Mouse (Mus musculus) kidney, embryonic 15.5 days (tissue): ENCODE data around the gene Tkfc. TPM values are rescaled to one million over a fixed set of nuclear protein-coding genes. Genes with fewer than 3 reads are reported as not detected.

Experiments used
- ATAC-seq: fragments of 200-750 bp; cut with Nextera tagmentation; replicated peaks from 2 replicates; pipeline ENCODE4 v1.8.0; 2017; ENCODE audit warnings: moderate TSS enrichment; ENCODE audit not compliant: low FRiP score
- H3K27ac ChIP-seq: fragments of 300-500 bp; sonication (generic); 2 replicates; pipeline ENCODE4 v1.5.1; 2015; ENCODE audit warnings: mild to moderate bottlenecking, inconsistent platforms
- H3K27me3 ChIP-seq: fragments of 300-500 bp; sonication (generic); 2 replicates; pipeline ENCODE4 v1.6.1; 2015; ENCODE audit warnings: inconsistent platforms
- H3K36me3 ChIP-seq: fragments of 300-500 bp; sonication (generic); 2 replicates; pipeline ENCODE4 v1.6.1; 2015; ENCODE audit warnings: inconsistent platforms
- H3K4me1 ChIP-seq: fragments of 300-500 bp; sonication (generic); 2 replicates; pipeline ENCODE4 v1.6.1; 2015; ENCODE audit warnings: inconsistent platforms
- H3K4me2 ChIP-seq: fragments of 300-500 bp; sonication (generic); 2 replicates; pipeline ENCODE4 v1.6.1; 2015; ENCODE audit warnings: moderate library complexity, mild to moderate bottlenecking, inconsistent platforms
- H3K4me3 ChIP-seq: fragments of 300-500 bp; sonication (generic); replicated peaks from 2 replicates; pipeline ENCODE4 v1.5.1; 2015; ENCODE audit warnings: mild to moderate bottlenecking, inconsistent platforms
- H3K9ac ChIP-seq: fragments of 300-500 bp; sonication (generic); 2 replicates; pipeline ENCODE4 v1.6.1; 2015; ENCODE audit warnings: mild to moderate bottlenecking, inconsistent platforms
- H3K9me3 ChIP-seq: fragments of 300-500 bp; sonication (generic); replicated peaks from 2 replicates; pipeline ENCODE4 v1.6.1; 2016; ENCODE audit warnings: inconsistent platforms
- whole genome bisulfite sequencing: fragments of 180-500 bp; shearing (Covaris S2); methylation state at CpG from one replicate; pipeline ENCODE4 v1.1.7; 2015; ENCODE audit warnings: mixed read lengths; 5-methylcytosine and 5-hydroxymethylcytosine counted together
- polyA plus RNA-seq: library from polyadenylated mRNA; unstranded; fragments of >200 nt; fragmentation: Nextera tagmentation; extraction: Ambion mirVana; gene quantifications from 2 replicates; pipeline ENCODE4 v1.2.1, GENCODE M21; 2015

Tkfc gene
- polyA plus RNA-seq, 1 experiment from 2014 or later: 38.7 TPM

DNA sequence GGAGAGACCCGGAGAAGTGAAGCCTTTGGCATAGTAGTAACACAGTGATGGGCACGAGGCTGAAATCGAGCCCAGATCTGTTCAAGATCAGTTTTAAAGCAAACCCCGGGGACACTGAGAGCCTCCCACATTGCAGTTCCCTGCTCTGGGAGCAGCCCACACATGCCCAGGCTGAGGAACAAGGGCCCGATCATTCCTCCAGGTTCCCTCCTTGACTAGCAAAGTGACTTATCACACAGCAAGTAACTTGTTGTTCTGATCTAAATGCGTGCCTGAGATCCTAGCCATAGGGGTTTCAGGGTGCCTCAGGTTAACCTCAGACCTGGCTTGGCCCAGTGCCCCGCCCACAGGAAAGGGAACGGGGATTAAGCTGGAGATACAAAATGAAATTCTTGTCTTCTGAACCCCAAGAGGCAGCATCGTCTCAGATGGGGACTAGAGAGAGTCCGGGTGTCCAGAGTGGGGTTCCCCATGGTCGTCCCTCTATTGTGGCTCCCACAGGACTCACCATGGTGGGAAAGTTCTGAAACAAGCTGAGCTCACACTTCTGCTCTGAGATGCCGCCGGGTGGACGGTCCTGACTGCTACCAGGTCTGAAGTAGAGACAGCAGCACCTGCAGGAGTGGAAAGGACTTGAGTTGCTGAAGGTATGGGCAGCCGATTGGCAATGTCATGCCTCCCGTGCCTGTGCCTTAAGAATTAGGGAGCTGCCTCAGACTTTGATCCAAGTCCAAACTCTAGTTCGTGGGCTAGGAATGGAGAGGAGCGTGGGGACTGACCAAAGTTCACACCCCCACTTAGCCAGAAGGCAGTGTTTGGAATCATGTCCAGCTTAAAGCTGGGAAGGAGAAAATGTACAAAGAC, 1.6 kb downstream of the Tkfc start:
- H3K27me3 ChIP-seq: no peaks in the 10 kb centered on the region
- WGBS: 73% methylated on average over 18 of the region's 18 CpGs
- peak overlapping the region; percentile 34; the same call in 1 of the 2 replicates for H3K4me3 ChIP-seq
- no peaks in the 10 kb centered on the region for H3K9me3 ChIP-seq
- H3K27ac ChIP-seq: peak overlapping the region; percentile 97
- H3K9ac ChIP-seq: peak overlapping the region; percentile 71
- H3K4me1 ChIP-seq: peaks cover 46% of the 10 kb centered on the region
- H3K36me3 ChIP-seq: peaks cover 38% of the 10 kb centered on the region
- peak overlapping the region; percentile 72 for H3K4me2 ChIP-seq
- no peak for ATAC-seq

GRCm38 (mm10) chr19:10602787-10603186, 2.7 kb downstream of the Tkfc start:
- Histone ChIP-seq H3K9me3 (no peaks in the 10 kb centered on the region), H3K4me1 (peaks cover 42% of the 10 kb centered on the region), H3K9ac (peak overlapping the region; percentile 35), H3K27me3 (no peaks in the 10 kb centered on the region), H3K4me3 (peak overlapping the region; percentile 34), H3K36me3 (peaks cover 36% of the 10 kb centered on the region), H3K27ac (peak overlapping the region; percentile 97), H3K4me2 (peak overlapping the region; percentile 72)
- peak; percentile 55 for ATAC-seq
- 2% methylated on average over 9 of the region's 9 CpGs for WGBS

- WGBS: 4% methylated on average over 6 of the region's 6 CpGs
- peaks cover 36% of the 10 kb centered on the region for H3K36me3 ChIP-seq
- H3K27ac ChIP-seq: peak overlapping the region; percentile 97
- no peaks in the 10 kb centered on the region for H3K9me3 ChIP-seq
- ATAC-seq: no peak
- peak overlapping the region; percentile 34 for H3K4me3 ChIP-seq
- H3K4me1 ChIP-seq: peaks cover 42% of the 10 kb centered on the region
- peak overlapping the region; percentile 72 for H3K4me2 ChIP-seq
- peak overlapping the region; percentile 35 for H3K9ac ChIP-seq
- H3K27me3 ChIP-seq: no peaks in the 10 kb centered on the region
Observed at GRCm38 (mm10) chr19:10602247-10602769, 3.1 kb downstream of the Tkfc start.

GRCm38 (mm10) chr19:10599648-10600047, 5.8 kb downstream of the Tkfc start:
- WGBS: 90% methylated on average over 2 of the region's 2 CpGs
- no peak overlapping the region for H3K27ac ChIP-seq
- no peak for ATAC-seq
- H3K4me2 ChIP-seq: no peak overlapping the region
- no peak overlapping the region for H3K9ac ChIP-seq
- H3K27me3 ChIP-seq: no peaks in the 10 kb centered on the region
- H3K9me3 ChIP-seq: no peaks in the 10 kb centered on the region
- H3K4me1 ChIP-seq: peaks cover 29% of the 10 kb centered on the region
- no peak overlapping the region for H3K4me3 ChIP-seq
- peaks cover 54% of the 10 kb centered on the region for H3K36me3 ChIP-seq

DNA sequence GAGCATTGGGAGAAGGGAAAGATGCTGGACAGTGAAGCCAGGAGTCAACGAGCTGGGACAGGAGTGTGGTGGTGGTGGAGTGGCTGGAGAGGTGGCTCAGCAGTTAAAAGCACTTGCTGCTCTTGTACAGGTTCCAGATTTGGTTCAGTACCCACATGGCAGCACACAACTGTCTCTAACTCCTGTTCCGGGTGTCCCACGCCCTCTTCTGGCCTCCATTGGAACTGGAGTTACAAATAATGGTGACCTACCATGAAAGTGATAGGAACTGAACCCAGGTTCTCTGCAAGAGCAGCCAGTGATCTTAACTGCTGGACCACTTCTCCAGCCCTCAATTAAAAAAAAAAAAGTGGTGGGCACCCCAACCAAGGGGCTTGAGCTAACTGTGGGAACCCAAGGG, 7.3 kb downstream of the Tkfc start:
- H3K4me3 ChIP-seq: no peak overlapping the region
- peaks cover 66% of the 10 kb centered on the region for H3K36me3 ChIP-seq
- no peaks in the 10 kb centered on the region for H3K9me3 ChIP-seq
- H3K27ac ChIP-seq: no peak overlapping the region
- H3K4me2 ChIP-seq: no peak overlapping the region
- H3K9ac ChIP-seq: no peak overlapping the region
- ATAC-seq: no peak
- 47% methylated on average over 3 of the region's 3 CpGs for WGBS
- H3K4me1 ChIP-seq: peaks cover 15% of the 10 kb centered on the region
- H3K27me3 ChIP-seq: no peaks in the 10 kb centered on the region

GRCm38 (mm10) chr19:10591659-10592377, 13.6 kb downstream of the Tkfc start:
- no peak overlapping the region for H3K4me3 ChIP-seq
- peaks cover 45% of the 10 kb centered on the region for H3K36me3 ChIP-seq
- H3K27me3 ChIP-seq: no peaks in the 10 kb centered on the region
- H3K4me2 ChIP-seq: no peak overlapping the region
- H3K9ac ChIP-seq: no peak overlapping the region
- WGBS: 88% methylated on average over 6 of the region's 6 CpGs
- H3K27ac ChIP-seq: no peak overlapping the region
- H3K9me3 ChIP-seq: no peaks in the 10 kb centered on the region
- no peaks in the 10 kb centered on the region for H3K4me1 ChIP-seq
- no peak for ATAC-seq

GRCm38 (mm10) chr19:10590301-10590700, 15.2 kb downstream of the Tkfc start:
- Histone ChIP-seq H3K36me3 (peaks cover 30% of the 10 kb centered on the region), H3K9ac (no peak overlapping the region), H3K4me3 (no peak overlapping the region), H3K4me1 (no peaks in the 10 kb centered on the region), H3K9me3 (no peaks in the 10 kb centered on the region), H3K27me3 (no peaks in the 10 kb centered on the region), H3K27ac (no peak overlapping the region), H3K4me2 (no peak overlapping the region)
- ATAC-seq: no peak
- 65% methylated on average over 3 of the region's 3 CpGs for WGBS

- H3K27me3 ChIP-seq: no peaks in the 10 kb centered on the region
- no peak overlapping the region for H3K27ac ChIP-seq
- no peaks in the 10 kb centered on the region for H3K4me1 ChIP-seq
- no peaks in the 10 kb centered on the region for H3K9me3 ChIP-seq
- 58% methylated on average over 5 of the region's 5 CpGs for WGBS
- H3K4me2 ChIP-seq: no peak overlapping the region
- H3K36me3 ChIP-seq: peaks cover 21% of the 10 kb centered on the region
- ATAC-seq: no peak
- no peak overlapping the region for H3K9ac ChIP-seq
- no peak overlapping the region for H3K4me3 ChIP-seq
Observed at GRCm38 (mm10) chr19:10589127-10589857, 16.2 kb downstream of the Tkfc start.

GRCm38 (mm10) chr19:10587231-10587630, 18.2 kb downstream of the Tkfc start:
- peaks cover 17% of the 10 kb centered on the region for H3K36me3 ChIP-seq
- no peak overlapping the region for H3K4me3 ChIP-seq
- no peaks in the 10 kb centered on the region for H3K27me3 ChIP-seq
- H3K9me3 ChIP-seq: no peaks in the 10 kb centered on the region
- no peak overlapping the region for H3K27ac ChIP-seq
- H3K4me1 ChIP-seq: no peaks in the 10 kb centered on the region
- ATAC-seq: no peak
- H3K9ac ChIP-seq: no peak overlapping the region
- 89% methylated on average over 8 of the region's 8 CpGs for WGBS
- no peak overlapping the region for H3K4me2 ChIP-seq

DNA sequence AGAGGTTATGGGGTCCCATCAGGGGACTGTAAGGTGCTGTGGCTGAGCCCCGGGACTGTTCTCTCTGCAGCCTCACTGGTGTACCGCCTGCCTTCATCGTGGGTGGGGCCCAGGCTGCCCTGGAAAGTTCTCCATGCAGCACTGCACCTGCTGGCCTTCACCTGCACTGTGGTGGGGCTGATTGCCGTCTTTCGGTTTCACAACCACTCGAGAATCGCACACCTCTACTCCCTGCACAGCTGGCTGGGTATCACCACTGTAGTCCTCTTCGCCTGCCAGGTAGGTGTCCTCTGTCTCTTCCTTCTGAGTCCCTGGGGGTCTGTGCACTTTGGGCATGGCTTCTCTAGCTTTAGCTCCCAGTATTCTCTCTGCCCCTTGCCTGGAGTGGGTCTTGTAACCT, 20.3 kb downstream of the Tkfc start:
- Histone ChIP-seq H3K27me3 (no peaks in the 10 kb centered on the region), H3K9ac (no peak overlapping the region), H3K4me2 (no peak overlapping the region), H3K27ac (no peak overlapping the region), H3K4me1 (no peaks in the 10 kb centered on the region), H3K4me3 (no peak overlapping the region), H3K9me3 (no peaks in the 10 kb centered on the region), H3K36me3 (peaks cover 14% of the 10 kb centered on the region)
- 86% methylated on average over 8 of the region's 8 CpGs for WGBS
- ATAC-seq: no peak

- no peak overlapping the region for H3K27ac ChIP-seq
- no peak overlapping the region for H3K4me3 ChIP-seq
- peaks cover 14% of the 10 kb centered on the region for H3K36me3 ChIP-seq
- H3K27me3 ChIP-seq: no peaks in the 10 kb centered on the region
- peaks cover under 1% of the 10 kb centered on the region; the same call in 1 of the 2 replicates for H3K4me1 ChIP-seq
- ATAC-seq: no peak
- no peak overlapping the region for H3K9ac ChIP-seq
- 69% methylated on average over 7 of the region's 7 CpGs for WGBS
- H3K4me2 ChIP-seq: no peak overlapping the region
- no peaks in the 10 kb centered on the region for H3K9me3 ChIP-seq
Observed at GRCm38 (mm10) chr19:10583550-10584146, 21.8 kb downstream of the Tkfc start.
